Mouse (Mus musculus) CD4-positive, CD25-positive, alpha-beta regulatory T cell, adult 4 months (primary cell): ENCODE measurements around the gene Zup1. TPM values are rescaled to one million over a fixed set of nuclear protein-coding genes. Genes with fewer than 3 reads are reported as not detected.
"Not testable (repeated sequence)": the region's sequence is repeated elsewhere in the genome, so short reads cannot be mapped to it uniquely, and the experiment has no call there.

ENCODE experiments used
- ATAC-seq: one replicate; pipeline ENCODE4 v1.8.0; 2017
- polyA plus RNA-seq, 2 experiments: library from polyadenylated mRNA; unstranded; fragments of 100-300 nt; shearing (Covaris generic); gene quantifications; one replicate each; pipeline ENCODE4 v1.2.1; 2017

Gene Zup1
- 10 to 100 TPM; 74.2 to 89.2 TPM for polyA plus RNA-seq

- peak; percentile 94 for ATAC-seq
These were observed at the start of gene Zup1 for GRCm38 (mm10) chr10:33950803-33951583. Gene Zup1, minus strand, starts transcription at chr10:33951269.

- no peak for ATAC-seq
These were observed 47.3 kb upstream of the Zup1 start for GRCm38 (mm10) chr10:33998397-33998796.

GRCm38 (mm10) chr10:33996686-33997085 lies 45.6 kb upstream of the Zup1 start:
- not testable (repeated sequence) for ATAC-seq

- peak; percentile 100 for ATAC-seq
These were observed 35.7 kb upstream of the Zup1 start for GRCm38 (mm10) chr10:33986771-33987170.

- no peak for ATAC-seq
These were observed 23.9 kb upstream of the Zup1 start for GRCm38 (mm10) chr10:33974781-33975494.

GRCm38 (mm10) chr10:33952509-33952908 lies 1.4 kb upstream of the Zup1 start:
- ATAC-seq, result no peak

GRCm38 (mm10) chr10:33946336-33946735 lies 4.7 kb downstream of the Zup1 start:
- ATAC-seq, result no peak

GRCm38 (mm10) chr10:33945390-33945789 lies 5.7 kb downstream of the Zup1 start:
- ATAC-seq, result no peak

GRCm38 (mm10) chr10:33940702-33941101 lies 10.4 kb downstream of the Zup1 start:
- no peak for ATAC-seq

- no peak for ATAC-seq
These were observed 45.6 kb downstream of the Zup1 start for GRCm38 (mm10) chr10:33905489-33905888.

- ATAC-seq, result peak; percentile 56
These were observed 46.3 kb downstream of the Zup1 start, which contains the start of gene Rsph4a for GRCm38 (mm10) chr10:33904530-33905481. Gene Rsph4a, plus strand, starts transcription at chr10:33905111.

- ATAC-seq, result not testable (repeated sequence)
These were observed 49.5 kb downstream of the Zup1 start for GRCm38 (mm10) chr10:33901520-33901919.

GRCm38 (mm10) chr10:33882411-33882810 lies 68.7 kb downstream of the Zup1 start:
- not testable (repeated sequence) for ATAC-seq

GRCm38 (mm10) chr10:33872672-33873398 lies 78.2 kb downstream of the Zup1 start:
- no peak for ATAC-seq

- ATAC-seq, result no peak
These were observed 80.6 kb downstream of the Zup1 start for GRCm38 (mm10) chr10:33870441-33870840.

Other genes starting within 250 kb of the Zup1 start
- gene Sult3a2, start 164.6 kb downstream of the Zup1 start, polyA plus RNA-seq, result not detected
- gene Sult3a1, start 93.5 kb downstream of the Zup1 start, polyA plus RNA-seq, result not detected
- under 1 TPM in 1 of 2 experiments, not detected in 1; 0.16 TPM for gene Rsph4a, start 46.2 kb downstream of the Zup1 start, polyA plus RNA-seq
- gene Rwdd1, start 68.4 kb upstream of the Zup1 start, polyA plus RNA-seq, result 10 to 100 TPM; 50.7 to 77.2 TPM
- not detected for gene Trappc3l, start 86.3 kb upstream of the Zup1 start, polyA plus RNA-seq
- not detected for gene Calhm4, start 93.0 kb upstream of the Zup1 start, polyA plus RNA-seq
- not detected for gene Calhm5, start 145.2 kb upstream of the Zup1 start, polyA plus RNA-seq
- gene Calhm6, start 176.7 kb upstream of the Zup1 start, polyA plus RNA-seq, result 10 to 100 TPM; 45.0 to 54.8 TPM